Mouse (Mus musculus) cerebellum, adult 2 months (tissue): ENCODE measurements around the gene Gm49711. TPM values are rescaled to one million over a fixed set of nuclear protein-coding genes. Genes with fewer than 3 reads are reported as not detected.

ENCODE experiments used
- DNase-seq, 2 experiments: peaks; one replicate each; pipeline ENCODE4 v3.0.0; 2021
- H3K27ac ChIP-seq: fragments of 200-500 bp; 2 replicates; pipeline ENCODE4 v1.5.1; 2012; ENCODE audit warnings: low read length, control low read depth, inconsistent platforms; ENCODE audit not compliant: insufficient read depth
- H3K27me3 ChIP-seq: fragments of 200-500 bp; 2 replicates; pipeline ENCODE4 v1.6.1; 2012; ENCODE audit warnings: inconsistent platforms, mild to moderate bottlenecking, low read length, moderate library complexity; ENCODE audit not compliant: control insufficient read depth, insufficient read depth
- H3K4me1 ChIP-seq: fragments of 200-500 bp; 2 replicates; pipeline ENCODE4 v1.6.1; 2011; ENCODE audit warnings: low read length; ENCODE audit not compliant: control insufficient read depth, insufficient read depth
- H3K4me3 ChIP-seq: fragments of 200-500 bp; replicated peaks from 2 replicates; pipeline ENCODE3; 2011; ENCODE audit warnings: mild to moderate bottlenecking, low read depth, low read length, control low read depth; ENCODE audit not compliant: insufficient read depth
- CTCF ChIP-seq: fragments of 200-500 bp; IDR thresholded peaks from 2 replicates; pipeline ENCODE4 v1.5.1; 2011; ENCODE audit warnings: low read depth, mild to moderate bottlenecking, control low read depth, low read length, moderate library complexity, borderline replicate concordance; ENCODE audit not compliant: insufficient read depth
- POLR2A ChIP-seq: fragments of 200-500 bp; IDR thresholded peaks from 2 replicates; pipeline ENCODE4 v1.6.1; 2011; ENCODE audit warnings: low read length, control low read depth, borderline replicate concordance; ENCODE audit not compliant: insufficient read depth
- WGBS: fragments of 180-500 bp; shearing (Covaris S2); methylation state at CpG from one replicate; pipeline ENCODE4 v1.1.7; 2018; 5-methylcytosine and 5-hydroxymethylcytosine counted together
- polyA plus RNA-seq: library from polyadenylated mRNA; depleted of rRNA; stranded (reverse); fragments of >200 nt; gene quantifications from 2 replicates; pipeline ENCODE4 v1.2.3, GENCODE M21; 2012; rRNA removed

The Gm49711 gene
- polyA plus RNA-seq, 1 experiment = 0.38 TPM

- no peak for DNase-seq
- H3K27ac ChIP-seq = no peak overlapping the region
- TF ChIP-seq POLR2A (no peak), CTCF (no peak)
- H3K4me3 ChIP-seq = no peak overlapping the region
- 60% methylated on average over 8 of the region's 8 CpGs for WGBS
- H3K27me3 ChIP-seq = no peaks in the 10 kb centered on the region
- H3K4me1 ChIP-seq = no peaks in the 10 kb centered on the region
These were observed 157.7 kb downstream of the Gm49711 start for GRCm38 (mm10) chr16:92215599-92216390.

DNA sequence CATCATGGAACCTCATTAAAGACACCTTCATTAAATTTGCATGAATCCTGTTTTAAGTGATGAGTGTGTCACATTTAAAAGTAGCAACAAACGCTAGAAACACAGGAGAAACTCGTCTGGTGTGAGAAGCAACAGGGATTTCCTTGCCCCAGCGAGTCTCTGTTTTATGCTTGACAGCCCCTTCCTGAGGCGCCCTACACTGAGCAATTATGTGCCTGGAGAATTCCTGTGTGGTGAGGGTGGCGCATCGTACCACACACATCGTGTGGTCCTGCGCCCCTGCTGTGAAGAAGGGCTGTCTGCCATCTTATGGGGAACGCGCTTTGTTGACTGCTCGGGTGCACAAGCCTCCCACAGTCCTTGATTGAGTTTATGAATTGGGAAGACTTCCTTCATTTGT lies 162.6 kb downstream of the Gm49711 start:
- no peak for DNase-seq
- H3K27ac ChIP-seq = no peak overlapping the region
- H3K4me1 ChIP-seq = no peaks in the 10 kb centered on the region
- H3K4me3 ChIP-seq = no peak overlapping the region
- no peak for TF ChIP-seq CTCF
- no peak for TF ChIP-seq POLR2A
- no peaks in the 10 kb centered on the region for H3K27me3 ChIP-seq
- WGBS = 63% methylated on average over 11 of the region's 11 CpGs

DNA sequence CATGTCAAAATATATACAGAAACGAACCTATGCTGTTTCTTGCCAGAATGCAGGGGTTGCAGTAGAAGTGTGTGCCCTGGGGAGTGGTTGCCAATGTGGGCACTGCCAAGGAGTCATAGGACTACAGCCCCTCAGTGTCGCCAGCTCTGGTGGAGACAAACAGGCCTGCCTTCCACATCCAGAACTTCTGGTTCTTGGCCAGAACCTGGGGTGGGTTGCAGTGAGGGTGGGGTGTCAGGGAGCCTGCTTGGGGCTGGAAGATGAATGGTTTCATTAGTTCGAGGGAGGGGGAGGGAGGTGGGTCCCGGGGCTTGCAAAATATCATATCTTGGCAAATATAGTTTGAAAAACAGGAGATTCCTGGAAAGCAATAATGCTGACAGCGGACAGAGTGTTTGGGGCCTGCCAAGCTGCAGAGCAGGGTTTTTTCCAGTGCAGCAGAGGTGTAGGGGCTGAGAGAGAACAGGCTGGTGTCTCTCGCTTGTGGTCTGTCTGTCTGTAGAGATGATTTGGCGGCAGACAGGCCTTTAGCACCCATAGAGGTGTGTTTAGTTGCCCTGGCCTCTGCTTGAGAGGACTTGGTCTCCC lies 170.3 kb downstream of the Gm49711 start:
- H3K4me3 ChIP-seq = no peak overlapping the region
- TF ChIP-seq CTCF (no peak), POLR2A (no peak)
- no peaks in the 10 kb centered on the region for H3K4me1 ChIP-seq
- H3K27me3 ChIP-seq = no peaks in the 10 kb centered on the region
- whole genome bisulfite sequencing = 50% methylated on average over 7 of the region's 7 CpGs
- no peak overlapping the region for H3K27ac ChIP-seq
- no peak for DNase-seq

- TF ChIP-seq CTCF (no peak), POLR2A (no peak)
- Histone ChIP-seq H3K27ac (no peak overlapping the region), H3K27me3 (no peaks in the 10 kb centered on the region), H3K4me3 (no peak overlapping the region), H3K4me1 (no peaks in the 10 kb centered on the region)
- no peak for DNase-seq
- WGBS = 70% methylated on average over 6 of the region's 6 CpGs
These were observed 172.4 kb downstream of the Gm49711 start for GRCm38 (mm10) chr16:92230476-92230931.

GRCm38 (mm10) chr16:92234530-92234929 lies 176.4 kb downstream of the Gm49711 start:
- WGBS = 28% methylated on average over 5 of the region's 5 CpGs
- DNase-seq = no peak
- Histone ChIP-seq H3K4me3 (no peak overlapping the region), H3K27me3 (no peaks in the 10 kb centered on the region), H3K27ac (no peak overlapping the region), H3K4me1 (no peaks in the 10 kb centered on the region)
- no peak for TF ChIP-seq CTCF
- no peak for TF ChIP-seq POLR2A

DNA sequence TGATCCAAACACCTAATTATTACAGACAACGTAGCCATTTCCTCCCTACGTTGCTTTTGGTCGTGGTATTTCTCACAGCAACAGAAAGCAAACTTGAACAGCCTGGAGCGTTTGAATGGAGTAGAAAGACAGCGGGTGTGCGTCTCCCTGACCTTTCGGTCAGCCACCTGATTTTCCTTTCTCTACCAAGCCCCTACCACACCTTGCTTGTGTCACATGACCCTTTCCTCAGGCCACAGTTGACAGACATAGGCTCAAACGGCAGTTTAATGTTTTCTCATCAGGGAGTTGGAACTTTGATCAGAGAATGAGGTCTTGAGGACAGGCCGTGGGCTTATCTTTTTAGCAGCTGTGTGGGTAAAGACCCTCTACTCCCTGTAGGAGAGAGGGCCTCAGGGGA lies 177.1 kb downstream of the Gm49711 start:
- DNase-seq = no peak
- Histone ChIP-seq H3K4me1 (no peaks in the 10 kb centered on the region), H3K27me3 (no peaks in the 10 kb centered on the region), H3K4me3 (no peak overlapping the region), H3K27ac (no peak overlapping the region)
- 71% methylated on average over 9 of the region's 9 CpGs for WGBS
- TF ChIP-seq CTCF = no peak
- TF ChIP-seq POLR2A = no peak

Other genes with a start within 250 kb of the Gm49711 start
- gene Mrps6, start within 50 bp of the Gm49711 start, polyA plus RNA-seq = 76.6 and 84.1 TPM in 2 replicates
- gene Slc5a3, start within 50 bp of the Gm49711 start, polyA plus RNA-seq = 7.3 and 8.3 TPM in 2 replicates
- 3.7 and 10.0 TPM in 2 replicates for gene Kcne2, start 234.1 kb downstream of the Gm49711 start, polyA plus RNA-seq
- 32.2 and 35.8 TPM in 2 replicates for gene Smim11, start 243.0 kb downstream of the Gm49711 start, polyA plus RNA-seq